Mouse (Mus musculus) bone marrow macrophage, adult 2 months (primary cell): Measurements from ENCODE around the gene Rbm42.

ENCODE experiments used
- CTCF ChIP-seq: IDR thresholded peaks from 2 replicates; pipeline ENCODE4 v1.5.1; 2012; ENCODE audit warnings: low read depth, mild to moderate bottlenecking, low read length, moderate library complexity
- POLR2A ChIP-seq: IDR thresholded peaks from 2 replicates; pipeline ENCODE4 v1.6.1; 2012; ENCODE audit warnings: mild to moderate bottlenecking, low read depth, low read length, borderline replicate concordance

GRCm38 (mm10) chr7:30612654-30613402 is 37.3 kb downstream of the Rbm42 start, which contains the start of gene Upk1a:
- TF ChIP-seq POLR2A, result no peak
- TF ChIP-seq CTCF, result no peak
